Mouse (Mus musculus) inflammation-experienced regulatory T-cells, adult 6 months (primary cell): ENCODE measurements around the gene Fzr1. TPM values are rescaled to one million over a fixed set of nuclear protein-coding genes. Genes with fewer than 3 reads are reported as not detected.

Experiments
- ATAC-seq: one replicate; pipeline ENCODE4 v1.8.0; 2017
- polyA plus RNA-seq, 3 experiments: library from polyadenylated mRNA; unstranded; fragments of 100-300 nt; shearing (Covaris generic); gene quantifications; one replicate each; pipeline ENCODE4 v1.2.1; 2017

The Fzr1 gene
- 10 to 100 TPM; 10.7 to 27.1 (median 13.4) TPM for polyA plus RNA-seq

- ATAC-seq, result no peak
Measured at GRCm38 (mm10) chr10:81377793-81378552, at the start of gene Fzr1. Fzr1 (minus strand) TSS chr10:81378516.

GRCm38 (mm10) chr10:81427804-81428506, 49.6 kb upstream of the Fzr1 start:
- no peak for ATAC-seq

GRCm38 (mm10) chr10:81427327-81427726, 49.0 kb upstream of the Fzr1 start:
- ATAC-seq, result no peak

GRCm38 (mm10) chr10:81426897-81427296, 48.6 kb upstream of the Fzr1 start:
- ATAC-seq, result no peak

- no peak for ATAC-seq
Measured at GRCm38 (mm10) chr10:81426081-81426671, 47.9 kb upstream of the Fzr1 start.

GRCm38 (mm10) chr10:81425236-81425850, 47.0 kb upstream of the Fzr1 start:
- no peak for ATAC-seq

- ATAC-seq, result no peak
Measured at GRCm38 (mm10) chr10:81424246-81425051, 46.1 kb upstream of the Fzr1 start.

- no peak for ATAC-seq
Measured at GRCm38 (mm10) chr10:81423476-81424245, 45.3 kb upstream of the Fzr1 start.

GRCm38 (mm10) chr10:81422661-81423217, 44.4 kb upstream of the Fzr1 start:
- ATAC-seq, result no peak

- no peak for ATAC-seq
Measured at GRCm38 (mm10) chr10:81422191-81422590, 43.9 kb upstream of the Fzr1 start.

GRCm38 (mm10) chr10:81421797-81422100, 43.4 kb upstream of the Fzr1 start:
- no peak for ATAC-seq

GRCm38 (mm10) chr10:81421041-81421796, 42.9 kb upstream of the Fzr1 start:
- ATAC-seq, result no peak

GRCm38 (mm10) chr10:81420191-81420767, 42.0 kb upstream of the Fzr1 start:
- ATAC-seq, result no peak

- no peak for ATAC-seq
Measured at GRCm38 (mm10) chr10:81419111-81419928, 41.0 kb upstream of the Fzr1 start.

- ATAC-seq, result no peak
Measured at GRCm38 (mm10) chr10:81418216-81419070, 40.1 kb upstream of the Fzr1 start.

GRCm38 (mm10) chr10:81417227-81418215, 39.2 kb upstream of the Fzr1 start:
- ATAC-seq, result no peak
